Mouse (Mus musculus): ENCODE measurements at regions not wholly inside any gene's neighbourhood (a gene's known extent, or its start where the extent isn't known, plus 50 kb on each side); places are given as distances from the start of the nearest gene placed in this dataset.

DNA sequence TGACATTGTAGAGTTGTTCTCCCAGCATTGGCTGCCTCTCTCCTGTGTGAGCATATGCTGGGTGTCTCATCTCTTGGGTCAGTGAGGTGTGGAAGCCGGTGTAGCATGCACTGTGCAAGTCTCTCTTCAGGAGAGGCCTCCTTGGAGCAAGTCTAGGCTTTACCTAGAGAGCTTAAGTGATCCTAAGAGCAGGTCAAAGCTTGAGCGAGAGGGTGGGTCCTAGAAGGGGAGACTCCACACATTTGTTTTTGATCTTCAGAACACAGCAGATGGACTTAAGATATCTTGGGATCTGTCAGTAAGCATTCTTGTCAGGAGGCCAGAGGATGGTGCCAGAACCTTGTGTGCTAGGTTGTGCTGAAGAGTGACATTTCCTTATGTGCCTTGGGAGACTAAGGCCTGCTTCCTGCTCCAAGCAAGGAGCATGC lies 136.4 kb downstream of the Tmx1 start:
- no peak for DNase-seq

DNA sequence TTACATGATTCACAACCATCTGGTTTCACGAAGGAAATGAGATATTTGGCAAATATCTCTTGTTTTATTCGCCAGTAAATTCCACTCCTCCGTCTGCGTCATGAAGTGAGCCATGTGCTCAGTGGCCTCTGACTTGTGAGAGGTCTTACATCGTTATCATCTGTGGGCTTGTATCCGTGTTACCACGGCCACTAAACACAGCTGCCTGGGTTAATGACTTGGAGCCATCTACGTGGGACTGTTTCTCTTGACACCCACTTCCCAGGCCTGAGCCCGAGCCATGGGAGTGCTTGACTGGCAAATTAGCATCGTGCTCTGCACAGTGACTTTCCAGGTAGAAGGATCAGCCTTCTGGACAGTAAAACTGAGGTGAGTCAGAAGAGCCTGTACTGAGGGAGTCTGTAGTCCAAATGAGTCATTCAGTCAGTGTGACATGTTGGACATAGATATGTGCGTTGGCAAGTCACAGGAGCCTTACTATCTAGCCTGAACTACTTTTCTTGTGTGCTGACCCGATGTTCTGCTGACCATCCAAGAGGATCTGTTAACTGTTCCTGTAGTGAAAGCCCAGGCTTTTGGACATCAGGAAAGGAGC lies 137.7 kb downstream of the Tmx1 start:
- DNase-seq = no peak

DNA sequence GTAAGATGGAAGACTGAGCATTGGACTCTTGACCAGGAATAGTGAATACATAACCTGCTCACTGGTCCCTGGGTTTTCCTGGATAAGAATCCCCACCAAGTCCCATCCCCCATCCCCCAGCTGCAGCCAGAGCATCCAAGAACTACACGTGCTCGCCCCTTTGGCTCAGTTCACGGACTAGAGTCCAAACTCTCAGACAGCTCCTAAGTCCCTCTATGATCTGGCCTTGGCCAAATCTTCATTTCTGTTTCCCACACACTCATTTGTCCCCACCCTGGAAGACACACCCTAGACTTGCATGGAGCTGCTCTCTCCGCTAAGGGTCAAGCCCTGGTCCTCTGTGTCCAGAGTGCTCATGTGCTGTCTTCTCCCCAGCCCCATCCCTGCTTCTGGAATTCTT lies 139.9 kb downstream of the Tmx1 start:
- no peak for DNase-seq

DNA sequence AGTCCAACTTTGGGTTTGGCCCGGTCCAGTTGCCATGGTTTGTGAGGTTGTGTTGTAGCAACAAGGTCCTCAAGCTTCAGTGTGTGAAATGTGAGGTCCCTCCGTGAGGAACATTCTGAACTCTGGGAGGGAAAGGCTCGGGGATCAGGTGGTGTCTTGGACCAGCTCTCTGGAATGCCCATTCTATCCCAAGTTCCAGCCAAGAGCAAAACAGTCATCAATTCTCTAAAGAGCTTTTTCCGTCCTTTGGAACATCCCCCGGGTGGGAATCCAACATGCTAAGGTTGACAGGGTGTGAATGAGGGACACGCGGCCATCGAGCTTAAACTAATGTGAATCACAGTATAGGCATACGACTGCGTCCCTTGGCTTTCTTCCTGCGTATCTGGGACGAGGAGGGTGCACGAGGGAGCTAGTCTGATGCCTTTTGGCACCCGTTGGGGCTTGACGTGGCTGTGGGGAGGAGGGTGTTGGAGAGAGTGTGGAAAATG lies 145.4 kb downstream of the Tmx1 start:
- DNase-seq = no peak

DNA sequence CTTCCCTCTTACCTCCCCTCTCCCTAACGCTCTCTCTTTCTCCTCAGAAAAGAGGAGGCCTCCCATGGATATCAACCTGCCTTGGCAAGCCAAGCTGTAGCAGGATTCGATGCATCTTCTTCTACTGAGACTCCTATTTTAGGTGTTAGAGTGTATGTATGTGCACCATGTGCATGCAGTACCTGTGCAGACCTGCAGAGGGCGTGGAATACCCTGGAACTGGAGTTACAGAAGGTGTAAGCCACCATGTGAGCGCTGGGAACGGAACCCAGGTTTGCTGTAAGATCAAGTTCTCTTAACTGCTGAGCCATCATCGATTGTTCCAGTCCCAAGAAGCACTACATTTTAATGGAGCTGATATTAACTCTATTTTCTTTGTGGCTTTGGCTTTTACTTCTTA lies 146.8 kb downstream of the Tmx1 start:
- no peak for DNase-seq

DNA sequence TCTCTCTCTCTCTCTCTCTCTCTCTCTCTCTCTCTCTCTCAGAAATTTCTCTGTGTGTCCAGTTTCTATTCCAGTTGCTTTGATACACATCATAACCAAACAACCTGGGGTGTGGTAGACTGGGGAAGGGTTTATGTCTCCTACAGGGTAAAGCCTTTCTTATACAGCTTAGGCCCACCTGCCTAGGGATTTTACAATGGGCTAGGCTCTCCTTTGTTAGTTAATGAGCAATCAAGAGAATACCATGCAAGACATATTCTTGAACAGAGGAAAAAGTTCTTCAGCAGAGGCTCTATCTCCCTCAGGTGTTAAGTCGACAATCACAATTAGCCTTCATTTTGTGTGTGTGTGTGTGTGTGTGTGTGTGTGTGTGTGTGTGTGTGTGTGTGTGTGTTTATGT lies 151.0 kb downstream of the Tmx1 start:
- DNase-seq = no peak

DNA sequence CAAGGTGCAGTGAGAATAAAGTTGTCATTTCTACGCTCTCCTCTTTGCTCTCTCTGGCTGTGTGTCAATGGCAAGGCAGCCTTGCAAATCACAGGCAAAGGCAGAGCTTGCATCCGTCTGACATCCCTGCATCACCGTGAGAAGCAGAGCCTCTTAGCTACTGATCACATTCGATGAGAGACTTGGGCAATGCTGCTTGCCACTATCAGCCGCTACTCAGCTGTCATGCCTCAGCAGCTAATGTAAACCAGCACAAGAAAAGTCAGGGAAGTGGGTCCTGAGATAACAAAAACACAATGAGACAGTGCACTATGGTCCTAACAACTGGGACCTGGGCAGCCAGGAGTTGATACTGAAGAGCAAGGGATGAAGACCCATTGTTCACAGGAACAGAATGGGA lies 155.8 kb downstream of the Tmx1 start:
- no peak for DNase-seq

DNA sequence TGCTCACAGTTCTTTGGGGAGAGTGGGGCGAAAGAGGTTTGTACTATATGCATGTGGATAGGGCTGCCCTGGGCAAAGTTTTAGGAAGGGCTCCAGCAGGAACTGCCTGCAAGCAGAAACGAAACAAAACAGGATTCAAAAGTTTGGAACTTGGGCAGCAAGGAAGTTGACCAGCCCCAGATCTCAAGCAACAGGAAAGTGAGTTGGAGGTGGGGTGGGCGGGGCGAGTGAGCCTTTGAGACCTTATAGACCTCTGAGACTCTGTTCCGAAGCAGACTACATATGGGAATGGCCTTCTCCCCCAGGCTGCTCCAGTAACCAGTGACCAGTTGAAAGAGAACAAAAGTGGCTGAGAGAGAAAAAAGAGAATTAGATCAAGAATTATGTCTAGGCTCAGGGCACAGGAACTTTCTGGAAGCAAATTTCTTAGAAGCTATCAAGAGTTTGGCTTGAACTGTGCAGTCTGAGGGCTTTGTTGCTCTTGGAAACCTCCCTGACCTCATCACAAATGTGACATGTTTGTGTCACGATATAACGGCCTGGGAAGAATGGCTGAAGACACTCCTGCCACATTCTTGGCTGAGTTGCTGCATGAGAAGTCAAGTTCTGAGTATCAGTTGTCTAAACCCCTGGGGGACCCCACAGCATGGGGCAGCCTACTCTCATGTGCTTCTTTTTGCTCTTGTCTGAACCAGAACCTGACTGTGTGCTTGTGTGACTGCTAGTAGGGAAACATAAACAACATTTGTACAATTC lies 156.4 kb downstream of the Tmx1 start:
- DNase-seq = no peak

DNA sequence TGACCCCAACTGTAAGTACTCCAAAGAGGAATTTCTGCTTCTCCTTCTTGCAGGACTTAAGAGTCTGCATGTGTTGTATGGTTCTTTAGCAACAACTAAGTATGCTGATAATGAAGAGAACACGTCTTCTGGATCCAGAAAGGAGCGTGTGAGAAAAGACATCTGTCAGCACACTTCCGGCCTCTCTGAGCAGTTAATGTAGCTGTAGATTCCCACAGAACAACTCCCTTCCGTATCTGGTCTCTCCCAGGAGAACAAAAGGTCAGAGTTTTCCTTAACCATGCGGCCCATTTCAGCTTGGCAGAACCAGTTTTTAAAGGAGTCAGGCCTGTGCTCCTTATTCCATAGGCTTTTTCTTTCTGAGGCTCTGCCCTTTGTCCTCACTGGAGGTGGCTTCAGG lies 159.0 kb downstream of the Tmx1 start:
- DNase-seq = no peak

DNA sequence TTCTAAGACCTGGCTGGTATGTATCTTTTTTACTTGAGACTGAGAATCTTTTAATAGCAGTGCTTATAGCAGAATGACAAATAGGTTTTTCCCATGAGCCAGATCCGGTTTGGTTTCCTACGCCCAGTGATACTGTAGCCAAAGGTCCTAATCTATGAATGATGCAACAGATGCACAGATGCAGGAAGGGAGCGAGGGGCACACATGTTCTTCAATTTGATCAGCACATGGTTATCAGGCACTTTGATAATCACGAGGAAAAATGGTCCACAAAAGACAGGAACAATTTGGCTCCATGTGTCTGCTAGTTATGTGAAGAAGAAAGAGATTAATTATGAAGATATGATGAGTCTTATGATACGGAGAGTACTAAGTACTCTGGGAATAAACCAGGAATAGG lies 160.3 kb downstream of the Tmx1 start:
- DNase-seq = no peak

DNA sequence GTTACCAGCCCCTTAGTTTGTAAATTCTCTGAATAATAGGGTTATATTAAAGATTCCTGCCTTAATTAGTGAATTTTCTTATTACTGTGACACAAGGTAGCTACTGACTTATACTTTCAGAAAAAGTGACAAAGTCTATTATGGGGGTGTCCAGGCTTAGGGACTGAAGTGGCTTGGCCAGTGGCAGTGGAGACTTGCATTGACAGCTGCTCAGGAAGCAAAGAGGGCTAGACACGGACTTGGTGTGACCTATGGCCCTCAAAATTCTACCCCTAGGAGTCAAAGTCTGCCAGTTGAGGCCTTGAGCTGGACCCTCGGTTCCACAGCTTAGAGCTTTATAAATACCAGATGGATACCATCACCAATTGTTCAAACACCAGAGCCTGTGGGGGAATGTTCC lies 161.2 kb downstream of the Tmx1 start:
- DNase-seq = no peak

DNA sequence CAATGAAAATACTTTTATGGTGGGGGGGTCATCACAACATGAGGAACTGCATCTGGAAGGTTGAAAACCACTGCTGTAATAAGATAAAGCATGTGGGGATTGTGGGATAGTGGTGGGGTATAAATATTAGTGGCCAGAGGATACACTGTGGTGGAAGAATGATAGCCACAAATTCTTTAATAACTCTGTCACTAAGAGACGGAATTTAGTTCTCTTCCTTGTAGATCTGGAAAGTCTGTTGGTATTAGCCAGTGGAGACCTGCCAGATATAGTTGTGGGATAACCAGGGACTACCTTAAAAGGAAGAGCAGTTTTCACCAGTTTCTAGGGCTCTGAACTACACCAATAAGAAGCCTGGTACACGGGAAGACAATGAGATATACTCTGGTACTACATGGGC lies 161.8 kb downstream of the Tmx1 start:
- no peak for DNase-seq

DNA sequence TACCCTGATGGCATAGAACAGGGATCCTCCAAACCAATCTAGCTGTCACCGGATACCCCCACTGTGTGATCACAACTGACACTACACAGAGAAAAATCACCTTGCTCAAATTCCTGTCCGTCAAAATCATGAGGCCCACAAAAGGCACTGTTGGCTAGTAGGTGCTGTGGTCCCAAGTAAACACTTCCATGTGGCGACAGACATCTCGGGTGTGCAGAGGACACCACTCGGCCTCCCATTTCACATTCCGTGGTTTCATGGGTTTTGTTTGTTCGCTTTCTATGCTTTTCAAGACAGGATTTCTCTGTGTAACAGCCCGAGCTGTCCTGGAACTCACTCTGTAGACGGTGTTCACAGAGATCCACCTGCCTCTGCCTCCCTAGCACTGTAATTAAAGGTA lies 162.2 kb downstream of the Tmx1 start:
- DNase-seq = no peak

DNA sequence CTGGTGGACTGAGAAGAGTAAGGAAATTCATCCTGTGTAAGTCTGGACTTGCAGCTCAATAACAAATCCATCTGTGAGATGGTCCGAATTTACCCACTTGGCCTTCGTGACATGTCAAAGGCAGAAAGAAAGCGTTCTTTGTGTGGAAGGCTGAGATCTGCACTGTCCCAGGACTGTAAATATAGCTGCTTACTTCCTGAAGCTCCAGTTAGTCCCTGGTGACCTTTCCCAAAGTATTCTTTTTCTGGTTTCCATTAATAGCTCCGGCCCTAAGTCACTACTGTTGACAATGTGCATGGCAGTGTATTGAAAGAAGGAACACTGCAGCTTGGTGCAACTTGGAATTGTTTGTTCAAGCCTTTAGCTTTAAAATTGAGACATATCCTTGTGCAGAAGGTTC lies 163.2 kb downstream of the Tmx1 start:
- DNase-seq = no peak

DNA sequence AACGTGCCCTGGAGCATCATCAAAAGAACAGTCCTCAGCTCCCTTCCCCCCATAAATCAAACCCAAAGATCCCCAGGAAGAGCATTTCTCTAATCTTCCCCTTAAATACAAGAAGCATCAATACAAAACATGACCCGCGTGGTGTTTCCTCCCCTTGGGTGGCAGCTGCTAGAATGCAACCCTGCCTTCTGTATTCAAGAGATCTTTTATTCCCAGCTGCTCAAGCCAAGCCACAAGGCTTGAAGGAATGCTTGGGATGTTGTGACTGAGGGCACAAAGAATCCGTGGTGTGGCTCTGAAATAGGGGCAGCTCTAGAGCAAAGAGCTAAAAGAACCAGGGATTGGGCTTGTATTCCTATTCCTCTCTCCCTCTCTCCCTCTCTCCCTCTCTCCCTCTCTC lies 163.6 kb downstream of the Tmx1 start:
- no peak for DNase-seq

DNA sequence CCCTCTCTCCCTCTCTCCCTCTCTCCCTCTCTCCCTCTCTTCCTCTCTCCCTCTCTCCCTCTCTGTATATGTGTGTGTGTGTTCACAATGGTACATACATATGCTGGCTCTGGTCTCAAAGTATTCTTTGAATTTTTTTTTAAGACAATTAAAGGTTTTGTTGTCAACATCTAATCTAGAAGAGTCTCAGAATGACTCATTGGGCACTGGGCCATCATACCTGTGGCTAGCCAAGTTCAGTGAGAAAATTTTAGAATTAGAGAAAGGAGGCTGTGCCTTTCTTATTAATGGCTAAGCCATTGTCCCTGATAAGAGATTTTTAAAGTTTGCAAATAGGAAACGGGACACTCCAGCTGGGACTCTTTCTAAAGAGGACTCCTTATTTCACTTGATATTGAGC lies 164.1 kb downstream of the Tmx1 start:
- no peak for DNase-seq

DNA sequence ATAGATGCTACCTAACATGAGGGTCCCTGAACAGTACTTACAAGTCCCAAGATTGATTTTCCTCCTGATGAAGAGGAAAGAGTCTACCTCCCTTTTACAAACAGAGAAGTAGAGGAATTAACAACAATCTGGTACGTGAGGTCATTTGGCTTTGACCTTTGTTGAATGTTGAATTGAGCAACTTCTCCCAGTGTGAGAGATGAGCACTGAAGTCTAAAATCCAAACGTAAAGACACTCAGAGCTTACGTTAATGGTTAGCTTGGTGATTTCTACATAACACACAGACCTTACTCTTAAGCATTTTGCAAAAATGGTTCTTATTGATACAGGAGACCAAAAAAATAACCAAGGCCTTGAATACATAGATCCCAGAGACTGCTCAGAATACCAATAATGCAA lies 165.1 kb downstream of the Tmx1 start:
- DNase-seq = no peak

DNA sequence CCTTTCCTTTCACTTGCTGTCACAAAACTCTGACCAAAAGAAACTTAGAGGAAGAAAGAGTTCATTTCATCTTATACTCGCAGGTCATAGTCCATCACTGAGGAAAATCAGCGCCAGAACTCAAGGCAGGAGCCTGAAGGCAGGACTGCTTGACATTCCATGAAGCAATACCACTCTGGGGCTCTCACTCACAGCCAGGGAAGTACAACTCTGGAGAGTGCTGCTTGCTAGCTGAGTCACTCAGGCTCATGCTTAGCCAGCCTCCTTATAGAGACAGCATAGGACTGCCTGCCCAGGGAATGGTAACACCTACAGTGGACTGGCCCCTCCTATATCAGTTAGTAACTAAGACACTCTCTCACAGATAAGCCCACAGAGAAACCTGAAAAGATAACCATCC lies 166.5 kb downstream of the Tmx1 start:
- no peak for DNase-seq

DNA sequence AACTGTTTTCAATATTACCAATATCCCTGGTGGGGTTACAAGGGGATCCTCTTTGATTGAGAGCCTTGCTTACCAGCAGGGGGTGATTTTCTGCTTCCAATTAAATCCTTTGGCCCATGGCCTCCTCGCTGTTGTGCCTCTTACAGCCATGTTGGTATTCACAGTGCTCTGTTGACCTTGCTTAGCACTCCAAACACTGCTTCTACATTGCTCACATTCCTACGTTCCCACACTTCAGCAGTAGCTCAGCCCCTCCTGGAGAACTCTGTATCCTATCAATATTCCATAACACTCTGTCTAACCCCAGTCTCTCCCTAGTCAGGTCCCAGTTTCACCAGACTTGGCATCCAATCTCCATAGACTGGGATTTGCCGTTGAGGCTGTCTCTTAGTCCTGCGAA lies 169.1 kb downstream of the Tmx1 start:
- no peak for DNase-seq

DNA sequence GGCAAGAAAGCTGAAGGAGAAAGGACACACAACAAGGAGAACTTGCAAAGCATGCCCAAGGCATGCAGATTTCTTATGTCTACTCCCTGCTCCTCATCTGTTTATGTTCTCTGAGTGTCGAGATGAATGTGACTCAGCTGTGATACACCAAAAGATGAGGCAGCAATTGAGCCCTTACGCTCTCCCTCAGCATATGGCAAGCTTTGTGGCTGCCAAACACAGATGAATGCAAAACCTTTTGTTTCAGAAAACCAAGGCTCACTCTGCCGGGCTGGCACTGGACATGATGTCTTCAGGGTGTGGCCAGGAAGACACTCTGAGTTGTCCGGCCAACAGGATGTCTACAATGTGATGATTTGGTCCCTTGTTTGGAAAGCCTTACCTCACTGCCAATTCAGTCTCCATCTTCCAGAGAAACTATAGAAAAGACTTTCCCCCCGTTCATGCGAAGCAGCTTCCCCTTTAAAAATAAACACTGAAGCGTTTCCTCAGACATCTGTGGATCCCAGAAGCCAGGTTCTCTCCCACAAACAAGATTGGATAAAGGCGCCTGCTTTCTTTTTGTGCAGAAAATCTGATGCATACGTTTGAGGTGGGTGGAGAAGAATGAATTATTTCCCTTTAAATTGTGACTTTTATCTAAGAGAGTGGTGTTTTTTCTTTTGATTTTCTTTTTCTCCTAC lies 171.5 kb downstream of the Tmx1 start:
- no peak for DNase-seq

DNA sequence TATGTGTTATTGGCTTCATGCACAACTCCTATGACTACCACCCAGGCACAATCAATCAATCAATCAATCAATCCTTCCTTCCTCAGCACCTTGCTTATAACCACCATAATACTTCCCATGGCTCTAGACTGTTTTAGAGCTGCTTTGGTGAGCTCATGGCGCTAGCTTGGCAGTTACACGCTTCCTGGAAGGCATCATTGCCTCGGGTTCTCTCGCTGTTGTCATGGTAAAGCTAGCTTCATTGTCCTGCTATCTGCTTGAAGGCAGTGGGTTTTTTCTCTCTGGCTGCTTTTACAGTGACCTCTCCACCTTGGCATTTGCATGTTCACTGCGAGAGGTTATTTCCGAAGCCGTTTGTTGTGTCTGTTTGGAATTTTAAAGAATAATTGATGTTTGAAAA lies 174.7 kb downstream of the Tmx1 start:
- DNase-seq = no peak

DNA sequence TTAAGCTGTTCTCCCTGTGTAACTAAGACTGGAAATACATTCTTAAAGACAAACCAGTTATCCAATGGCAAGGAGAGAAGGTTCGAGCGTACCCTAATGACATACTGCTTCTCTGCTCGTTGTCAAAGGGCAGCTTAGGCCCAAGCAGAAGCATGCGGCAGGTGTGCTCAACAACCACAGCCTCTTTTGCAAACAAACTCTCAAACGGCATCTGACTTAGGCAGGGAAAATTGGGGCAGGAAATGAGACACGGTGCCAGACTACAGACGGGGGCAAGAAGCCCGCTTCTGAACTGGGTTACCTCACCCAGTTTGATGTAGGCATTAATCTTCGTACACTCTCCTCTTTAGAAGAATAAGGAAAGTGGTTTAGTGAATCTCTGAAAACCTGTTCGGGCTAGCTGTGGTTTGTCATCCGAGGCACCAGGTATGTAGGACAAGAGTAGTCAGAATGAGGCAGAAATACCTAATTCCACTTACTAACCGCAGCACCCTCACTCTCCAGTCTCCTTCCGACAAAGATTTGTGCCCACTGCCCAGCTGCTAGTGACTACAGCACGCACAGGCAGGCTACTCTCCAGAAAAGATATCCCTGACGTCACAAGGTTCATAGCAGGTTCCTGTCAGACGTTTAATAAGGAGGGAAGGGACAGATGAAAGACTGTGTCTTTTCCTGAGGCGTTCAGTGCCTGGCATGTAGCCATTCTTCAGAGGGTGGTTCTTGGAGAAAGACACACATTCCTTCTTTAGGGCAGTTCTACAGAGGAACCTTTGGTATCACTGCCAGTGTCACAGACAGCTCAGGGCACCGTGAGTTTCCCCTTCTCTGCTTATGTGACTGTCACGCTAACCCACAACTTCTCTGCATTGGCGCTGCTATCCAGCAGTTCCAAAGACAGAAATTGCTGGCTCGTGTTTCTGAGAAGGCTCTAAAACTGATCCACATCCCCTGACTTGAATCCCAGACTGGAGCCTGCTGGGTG lies 175.8 kb downstream of the Tmx1 start:
- DNase-seq = no peak

DNA sequence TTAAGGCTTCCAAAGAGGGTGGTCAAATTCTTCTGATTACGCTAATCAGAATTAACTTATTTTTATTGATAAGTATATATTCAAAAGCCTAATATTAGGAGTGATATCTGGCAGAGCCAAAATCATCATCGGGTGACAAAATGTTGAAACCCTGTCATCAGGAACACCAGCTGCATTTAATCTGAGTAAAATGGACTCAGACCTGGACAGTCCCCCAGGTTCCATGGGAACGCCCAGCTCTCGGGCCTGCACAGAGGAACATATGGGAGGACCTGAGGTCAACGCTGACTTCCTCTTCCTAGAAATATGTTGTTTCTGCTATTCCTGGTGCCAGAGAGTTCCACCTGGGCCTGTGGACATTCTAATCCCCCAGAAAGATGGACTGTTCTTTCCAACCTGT lies 176.5 kb downstream of the Tmx1 start:
- DNase-seq = no peak

Measured in spleen, adult 18-20 months (tissue).